Mouse (Mus musculus) ES-Bruce4 (cell line): Measurements from ENCODE around the gene Pcbp2.

Experiments
- CTCF ChIP-seq: IDR thresholded peaks from one replicate; pipeline ENCODE4 v1.8.1; 2011; ENCODE audit warnings: low read depth, low read length
- EP300 ChIP-seq: IDR thresholded peaks from 2 replicates; pipeline ENCODE4 v1.6.1; 2011; ENCODE audit warnings: low read depth, low read length; ENCODE audit not compliant: insufficient read depth
- POLR2A ChIP-seq: IDR thresholded peaks from one replicate; pipeline ENCODE4 v1.8.1; 2011; ENCODE audit warnings: low read length; ENCODE audit not compliant: insufficient read depth

DNA sequence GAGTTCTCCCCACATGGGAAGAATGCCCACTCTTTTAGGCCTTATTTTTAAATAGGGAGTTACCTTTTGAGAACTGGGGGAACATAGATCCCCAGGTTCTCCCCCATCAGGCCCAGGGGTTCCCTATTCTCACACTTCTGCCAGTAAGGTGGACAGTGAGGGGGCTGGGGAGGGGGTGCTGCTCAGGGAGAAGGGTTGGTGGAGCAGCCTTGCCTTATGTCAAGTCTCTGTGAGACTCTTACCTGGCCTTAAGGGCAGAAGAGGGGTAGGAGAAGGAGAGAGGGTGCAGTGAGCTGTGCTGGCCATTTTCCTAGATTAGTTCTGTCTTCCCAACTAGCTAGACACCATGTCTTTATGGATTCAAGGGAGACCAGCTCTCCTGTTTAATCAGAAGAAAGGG, 42.1 kb downstream of the Pcbp2 start:
- no peak for TF ChIP-seq POLR2A
- TF ChIP-seq CTCF = no peak
- TF ChIP-seq EP300 = no peak
